10 mouse cellular contexts compared by ENCODE assay signal in genomic region chr11:54006901-54007300, GRCm38 (mm10). TPM values are rescaled to one million over a fixed set of nuclear protein-coding genes. Genes with fewer than 3 reads are reported as not detected.
DNase-seq lines count a peak whose midpoint lies in the region; ATAC-seq lines count a peak whose summit lies in the region.
"Had no signal": no experiment of that assay in that cellular context is flagged by ENCODE, and none has a peak within 500 bp of the region (broad histone marks: within the 10 kb centered on the region; RNA-seq: fewer than 3 reads in every experiment).

No protein-coding gene starts in this region.

- DNase-seq in midbrain, embryonic 11.5 days (ENCODE audit: low spot score, missing footprints): peak; percentile 12
- DNase-seq in midbrain, embryonic 10.5 days (ENCODE audit: low spot score): no peak
- DNase-seq in cerebellum, postnatal 14 days: peak; percentile 91 to 96
- DNase-seq in heart, postnatal 36 days: peak; percentile 69 to 71
- DNase-seq in lung, postnatal 36 days: peak; percentile 50
- DNase-seq in right cerebral cortex, postnatal 14 days: no peak
- no peak for DNase-seq in urinary bladder, adult 2 months (ENCODE audit: low spot score)

- no peak overlapping the region for H3K4me2 ChIP-seq in midbrain, embryonic 11.5 days
- H3K4me2 ChIP-seq: limb, embryonic 13.5 days; neural tube, embryonic 12.5 days; stomach, embryonic 15.5 days had no signal

- intact Hi-C loops in heart, postnatal 36 days (cut with DNase I): loop anchor here (10.0 kb wide), 1 partner anchor 348 kb away; no protein-coding TSS in a partner anchor

- 87% methylated on average over 4 of the region's 4 CpGs for WGBS in midbrain, embryonic 11.5 days
- 89% methylated on average over 4 of the region's 4 CpGs for WGBS in midbrain, embryonic 10.5 days

- H3K9me3 ChIP-seq in midbrain, embryonic 11.5 days (ENCODE audit: control insufficient read depth, low read length): no peaks in the 10 kb centered on the region
- no peaks in the 10 kb centered on the region for H3K9me3 ChIP-seq in midbrain, embryonic 10.5 days (replicated peaks)
- H3K9me3 ChIP-seq: limb, embryonic 13.5 days; neural tube, embryonic 12.5 days; stomach, embryonic 15.5 days had no signal

- no peaks in the 10 kb centered on the region for H3K27me3 ChIP-seq in midbrain, embryonic 11.5 days (ENCODE audit: control insufficient read depth, insufficient read depth, low read length)
- H3K27me3 ChIP-seq in midbrain, embryonic 10.5 days (ENCODE audit: low read depth, poor library complexity, severe bottlenecking): no peaks in the 10 kb centered on the region; the same call in 1 of the 2 replicates
- H3K27me3 ChIP-seq: limb, embryonic 13.5 days; neural tube, embryonic 12.5 days; stomach, embryonic 15.5 days had no signal

- H3K4me1 ChIP-seq in midbrain, embryonic 11.5 days (ENCODE audit: control insufficient read depth, insufficient read depth, low read length): no peaks in the 10 kb centered on the region
- H3K4me1 ChIP-seq in midbrain, embryonic 10.5 days: peaks cover 17% of the 10 kb centered on the region
- H3K4me1 ChIP-seq: neural tube, embryonic 12.5 days had no signal

- no peak for ATAC-seq in midbrain, embryonic 11.5 days (ENCODE audit: low FRiP score)

- H3K36me3 ChIP-seq in midbrain, embryonic 11.5 days (ENCODE audit: control insufficient read depth, insufficient read depth, low read length): no peaks in the 10 kb centered on the region
- H3K36me3 ChIP-seq in midbrain, embryonic 10.5 days: no peaks in the 10 kb centered on the region
- H3K36me3 ChIP-seq: limb, embryonic 13.5 days; neural tube, embryonic 12.5 days; stomach, embryonic 15.5 days had no signal

- no peak overlapping the region for H3K4me3 ChIP-seq in midbrain, embryonic 11.5 days (ENCODE audit: low read depth, low read length)
- H3K4me3 ChIP-seq in midbrain, embryonic 10.5 days: no peak overlapping the region
- H3K4me3 ChIP-seq: limb, embryonic 13.5 days; neural tube, embryonic 12.5 days; stomach, embryonic 15.5 days had no signal

- no peak overlapping the region for H3K9ac ChIP-seq in midbrain, embryonic 11.5 days (ENCODE audit: low read length)
- H3K9ac ChIP-seq: limb, embryonic 13.5 days; neural tube, embryonic 12.5 days; stomach, embryonic 15.5 days had no signal

- no peak overlapping the region for H3K27ac ChIP-seq in midbrain, embryonic 11.5 days (ENCODE audit: low read depth, low read length)
- H3K27ac ChIP-seq in midbrain, embryonic 10.5 days (replicated peaks): no peak overlapping the region
- H3K27ac ChIP-seq: limb, embryonic 13.5 days; neural tube, embryonic 12.5 days; stomach, embryonic 15.5 days had no signal

RNA-seq across cellular contexts. Expression of gene Slc22a4, which starts 21.0 kb away (rescaled TPM):
- polyA plus RNA-seq in midbrain, embryonic 11.5 days (2014; fragmentation: Nextera tagmentation; extraction: Ambion mirVana): 1.4 and 1.5 TPM in 2 replicates
- 1.2 and 1.3 TPM in 2 replicates for polyA plus RNA-seq in midbrain, embryonic 10.5 days (2016; fragmentation: Nextera tagmentation; extraction: Ambion mirVana)
- total RNA-seq in heart, postnatal 36 days (2021): 1 to 10 TPM; 4.2 to 4.6 TPM
- polyA plus RNA-seq in urinary bladder, adult 2 months (2012; rRNA removed): 1.5 and 2.6 TPM in 2 replicates

RNA-seq across cellular contexts. Expression of gene Slc22a21, which starts 26.8 kb away (rescaled TPM):
- 2.5 and 2.9 TPM in 2 replicates for polyA plus RNA-seq in midbrain, embryonic 11.5 days (2014; fragmentation: Nextera tagmentation; extraction: Ambion mirVana)
- polyA plus RNA-seq in midbrain, embryonic 10.5 days (2016; fragmentation: Nextera tagmentation; extraction: Ambion mirVana): 2.4 and 2.9 TPM in 2 replicates
- 1 to 10 TPM; 1.9 to 2.6 TPM for total RNA-seq in heart, postnatal 36 days (2021)
- 18.8 and 20.5 TPM in 2 replicates for polyA plus RNA-seq in urinary bladder, adult 2 months (2012; rRNA removed)

Comparison
In these comparisons a context has a peak if more than half of its experiments do, and no peak if none do; other contexts are left out.
1. DNase-seq: peak in midbrain, embryonic 11.5 days (single experiment), cerebellum, postnatal 14 days (2 of 2), heart, postnatal 36 days (2 of 2) and lung, postnatal 36 days (single experiment); none in midbrain, embryonic 10.5 days (single experiment), right cerebral cortex, postnatal 14 days (single experiment) and urinary bladder, adult 2 months (single experiment).